Mouse (Mus musculus): ENCODE results near the gene Prkar1b. TPM values are rescaled to one million over a fixed set of nuclear protein-coding genes. Genes with fewer than 3 reads are reported as not detected.

Gene Prkar1b
- polyA plus RNA-seq, 1 experiment from 2014 or later: 0.62 TPM

- Histone ChIP-seq H3K9me3 (ENCODE audit: low read length) (no peaks in the 10 kb centered on the region), H3K27me3 (ENCODE audit: insufficient read depth, low read length) (no peaks in the 10 kb centered on the region), H3K27ac (ENCODE audit: low read depth) (no peak overlapping the region), H3K4me3 (ENCODE audit: low read depth, low read length) (no peak overlapping the region), H3K4me2 (ENCODE audit: low read depth, low read length) (no peak overlapping the region), H3K4me1 (ENCODE audit: insufficient read depth) (no peaks in the 10 kb centered on the region), H3K9ac (replicated peaks) (no peak overlapping the region), H3K36me3 (replicated peaks; ENCODE audit: insufficient read depth, low read length) (no peaks in the 10 kb centered on the region)
- no peak for DNase-seq
- WGBS (ENCODE audit: insufficient replicate concordance): 70% methylated on average over 7 of the region's 7 CpGs
- ATAC-seq: no peak
- no peak for TF ChIP-seq EP300 (IDR thresholded peaks at IDR 0.05; ENCODE audit: low read depth)
- no peak for TF ChIP-seq CTCF (IDR thresholded peaks at IDR 0.05; ENCODE audit: low read depth)
Measured at GRCm38 (mm10) chr5:139049367-139049766, 100.4 kb downstream of the Prkar1b start.

- Histone ChIP-seq H3K36me3 (replicated peaks; ENCODE audit: insufficient read depth, low read length) (no peaks in the 10 kb centered on the region), H3K4me3 (ENCODE audit: low read depth, low read length) (no peak overlapping the region), H3K27me3 (ENCODE audit: insufficient read depth, low read length) (no peaks in the 10 kb centered on the region), H3K4me1 (ENCODE audit: insufficient read depth) (no peaks in the 10 kb centered on the region), H3K4me2 (ENCODE audit: low read depth, low read length) (no peak overlapping the region), H3K9ac (replicated peaks) (no peak overlapping the region), H3K9me3 (ENCODE audit: low read length) (no peaks in the 10 kb centered on the region), H3K27ac (ENCODE audit: low read depth) (no peak overlapping the region)
- TF ChIP-seq CTCF (IDR thresholded peaks at IDR 0.05; ENCODE audit: low read depth) (no peak), EP300 (IDR thresholded peaks at IDR 0.05; ENCODE audit: low read depth) (no peak)
- WGBS (ENCODE audit: insufficient replicate concordance): 62% methylated on average over 2 of the region's 2 CpGs
- no peak for ATAC-seq
- DNase-seq: no peak
Measured at GRCm38 (mm10) chr5:139047171-139047570, 102.6 kb downstream of the Prkar1b start.

- H3K27me3 ChIP-seq (ENCODE audit: insufficient read depth, low read length): no peaks in the 10 kb centered on the region
- no peak overlapping the region for H3K4me3 ChIP-seq (ENCODE audit: low read depth, low read length)
- TF ChIP-seq CTCF (IDR thresholded peaks at IDR 0.05; ENCODE audit: low read depth): no peak
- no peaks in the 10 kb centered on the region for H3K9me3 ChIP-seq (ENCODE audit: low read length)
- no peaks in the 10 kb centered on the region for H3K36me3 ChIP-seq (replicated peaks; ENCODE audit: insufficient read depth, low read length)
- no peaks in the 10 kb centered on the region for H3K4me1 ChIP-seq (ENCODE audit: insufficient read depth)
- H3K4me2 ChIP-seq (ENCODE audit: low read depth, low read length): no peak overlapping the region
- no peak overlapping the region for H3K9ac ChIP-seq (replicated peaks)
- ATAC-seq (no peak), DNase-seq (no peak)
- H3K27ac ChIP-seq (ENCODE audit: low read depth): no peak overlapping the region
- WGBS (ENCODE audit: insufficient replicate concordance): 45% methylated on average over 5 of the region's 5 CpGs
Measured at GRCm38 (mm10) chr5:139046636-139047035, 103.2 kb downstream of the Prkar1b start.

- no peaks in the 10 kb centered on the region for H3K9me3 ChIP-seq (ENCODE audit: low read length)
- 52% methylated on average over 4 of the region's 4 CpGs for WGBS (ENCODE audit: insufficient replicate concordance)
- ATAC-seq (no peak), DNase-seq (no peak)
- no peak overlapping the region for H3K27ac ChIP-seq (ENCODE audit: low read depth)
- no peak overlapping the region for H3K4me2 ChIP-seq (ENCODE audit: low read depth, low read length)
- no peaks in the 10 kb centered on the region for H3K27me3 ChIP-seq (ENCODE audit: insufficient read depth, low read length)
- H3K4me3 ChIP-seq (ENCODE audit: low read depth, low read length): no peak overlapping the region
- no peak for TF ChIP-seq CTCF (IDR thresholded peaks at IDR 0.05; ENCODE audit: low read depth)
- TF ChIP-seq EP300 (IDR thresholded peaks at IDR 0.05; ENCODE audit: low read depth): no peak
- no peak overlapping the region for H3K9ac ChIP-seq (replicated peaks)
- H3K36me3 ChIP-seq (replicated peaks; ENCODE audit: insufficient read depth, low read length): no peaks in the 10 kb centered on the region
- H3K4me1 ChIP-seq (ENCODE audit: insufficient read depth): no peaks in the 10 kb centered on the region
Measured at GRCm38 (mm10) chr5:139043546-139043945, 106.3 kb downstream of the Prkar1b start.

GRCm38 (mm10) chr5:139042299-139042698, 107.5 kb downstream of the Prkar1b start:
- Histone ChIP-seq H3K36me3 (replicated peaks; ENCODE audit: insufficient read depth, low read length) (no peaks in the 10 kb centered on the region), H3K9me3 (ENCODE audit: low read length) (no peaks in the 10 kb centered on the region), H3K27ac (ENCODE audit: low read depth) (no peak overlapping the region), H3K4me2 (ENCODE audit: low read depth, low read length) (no peak overlapping the region), H3K9ac (replicated peaks) (no peak overlapping the region), H3K4me3 (ENCODE audit: low read depth, low read length) (no peak overlapping the region), H3K27me3 (ENCODE audit: insufficient read depth, low read length) (no peaks in the 10 kb centered on the region), H3K4me1 (ENCODE audit: insufficient read depth) (no peaks in the 10 kb centered on the region)
- no peak for DNase-seq
- no peak for ATAC-seq
- 31% methylated on average over 12 of the region's 12 CpGs for WGBS (ENCODE audit: insufficient replicate concordance)
- TF ChIP-seq EP300 (IDR thresholded peaks at IDR 0.05; ENCODE audit: low read depth) (no peak), CTCF (IDR thresholded peaks at IDR 0.05; ENCODE audit: low read depth) (no peak)

- Histone ChIP-seq H3K9ac (replicated peaks) (no peak overlapping the region), H3K36me3 (replicated peaks; ENCODE audit: insufficient read depth, low read length) (no peaks in the 10 kb centered on the region), H3K4me2 (ENCODE audit: low read depth, low read length) (no peak overlapping the region), H3K27ac (ENCODE audit: low read depth) (no peak overlapping the region), H3K4me3 (ENCODE audit: low read depth, low read length) (no peak overlapping the region), H3K4me1 (ENCODE audit: insufficient read depth) (no peaks in the 10 kb centered on the region), H3K27me3 (ENCODE audit: insufficient read depth, low read length) (no peaks in the 10 kb centered on the region), H3K9me3 (ENCODE audit: low read length) (no peaks in the 10 kb centered on the region)
- DNase-seq (no peak), ATAC-seq (no peak)
- TF ChIP-seq CTCF (IDR thresholded peaks at IDR 0.05; ENCODE audit: low read depth) (no peak), EP300 (IDR thresholded peaks at IDR 0.05; ENCODE audit: low read depth) (no peak)
- WGBS (ENCODE audit: insufficient replicate concordance): 58% methylated on average over 2 of the region's 2 CpGs
Measured at GRCm38 (mm10) chr5:139035171-139035570, 114.6 kb downstream of the Prkar1b start.

GRCm38 (mm10) chr5:139034746-139035145, 115.1 kb downstream of the Prkar1b start:
- H3K9me3 ChIP-seq (ENCODE audit: low read length): no peaks in the 10 kb centered on the region
- TF ChIP-seq CTCF (IDR thresholded peaks at IDR 0.05; ENCODE audit: low read depth): no peak
- no peak for TF ChIP-seq EP300 (IDR thresholded peaks at IDR 0.05; ENCODE audit: low read depth)
- DNase-seq: no peak
- no peak overlapping the region for H3K4me2 ChIP-seq (ENCODE audit: low read depth, low read length)
- 63% methylated on average over 6 of the region's 6 CpGs for WGBS (ENCODE audit: insufficient replicate concordance)
- H3K36me3 ChIP-seq (replicated peaks; ENCODE audit: insufficient read depth, low read length): no peaks in the 10 kb centered on the region
- no peak overlapping the region for H3K9ac ChIP-seq (replicated peaks)
- no peaks in the 10 kb centered on the region for H3K4me1 ChIP-seq (ENCODE audit: insufficient read depth)
- no peaks in the 10 kb centered on the region for H3K27me3 ChIP-seq (ENCODE audit: insufficient read depth, low read length)
- H3K4me3 ChIP-seq (ENCODE audit: low read depth, low read length): no peak overlapping the region
- no peak overlapping the region for H3K27ac ChIP-seq (ENCODE audit: low read depth)
- no peak for ATAC-seq

Data from liver, postnatal 0 days (tissue).